Mouse (Mus musculus): ENCODE data around the gene Slc13a4.

GRCm38 (mm10) chr6:35259526-35259925 lies 48.4 kb downstream of the Slc13a4 start:
- TF ChIP-seq CTCF (IDR thresholded peaks at IDR 0.05; ENCODE audit: low read depth) = no peak
- no peak for TF ChIP-seq EP300 (IDR thresholded peaks at IDR 0.05; ENCODE audit: low read depth)
